Mouse (Mus musculus): ENCODE measurements around the gene Psen2.

Psen2 gene

GRCm38 (mm10) chr1:180263364-180263997, at the start of gene Psen2:
Gene Psen2, minus strand, starts transcription at chr1:180263438.
- DNase-seq: peak in 1 of 2 experiments; percentile 45

- no peak for DNase-seq
Measured at GRCm38 (mm10) chr1:180312792-180313311, 49.6 kb upstream of the Psen2 start.

- DNase-seq: no peak
Measured at GRCm38 (mm10) chr1:180312286-180312685, 49.0 kb upstream of the Psen2 start.

- no peak for DNase-seq
Measured at GRCm38 (mm10) chr1:180308897-180309296, 45.7 kb upstream of the Psen2 start.

- no peak for DNase-seq
Measured at GRCm38 (mm10) chr1:180307661-180308060, 44.4 kb upstream of the Psen2 start.

- no peak for DNase-seq
Measured at GRCm38 (mm10) chr1:180306889-180307288, 43.7 kb upstream of the Psen2 start.

- DNase-seq: no peak
Measured at GRCm38 (mm10) chr1:180303600-180303999, 40.4 kb upstream of the Psen2 start.

GRCm38 (mm10) chr1:180302253-180303120, 39.2 kb upstream of the Psen2 start:
- DNase-seq: no peak

- no peak for DNase-seq
Measured at GRCm38 (mm10) chr1:180300997-180301396, 37.8 kb upstream of the Psen2 start.

GRCm38 (mm10) chr1:180300292-180300691, 37.1 kb upstream of the Psen2 start:
- no peak for DNase-seq

GRCm38 (mm10) chr1:180299697-180300096, 36.5 kb upstream of the Psen2 start:
- DNase-seq: no peak

- peak; percentile 44 to 52 for DNase-seq
Measured at GRCm38 (mm10) chr1:180296088-180296487, 32.9 kb upstream of the Psen2 start.

- no peak for DNase-seq
Measured at GRCm38 (mm10) chr1:180290358-180290757, 27.1 kb upstream of the Psen2 start.

- no peak for DNase-seq
Measured at GRCm38 (mm10) chr1:180289788-180290187, 26.6 kb upstream of the Psen2 start.

GRCm38 (mm10) chr1:180288872-180289468, 25.7 kb upstream of the Psen2 start:
- no peak for DNase-seq

GRCm38 (mm10) chr1:180288227-180288626, 25.0 kb upstream of the Psen2 start:
- no peak for DNase-seq

- no peak for DNase-seq
Measured at GRCm38 (mm10) chr1:180286081-180286831, 23.0 kb upstream of the Psen2 start.

GRCm38 (mm10) chr1:180283813-180284768, 20.9 kb upstream of the Psen2 start:
- no peak for DNase-seq

GRCm38 (mm10) chr1:180282581-180282980, 19.3 kb upstream of the Psen2 start:
- DNase-seq: no peak

- peak; percentile 80 to 84 for DNase-seq
Measured at GRCm38 (mm10) chr1:180279648-180280047, 16.4 kb upstream of the Psen2 start.

- no peak for DNase-seq
Measured at GRCm38 (mm10) chr1:180277563-180277962, 14.3 kb upstream of the Psen2 start.

Measured in thymus, postnatal 36 days (tissue).